Mouse (Mus musculus) forebrain, embryonic 13.5 days (tissue): ENCODE measurements around the gene March9. TPM values are rescaled to one million over a fixed set of nuclear protein-coding genes. Genes with fewer than 3 reads are reported as not detected.
"Not testable (repeated sequence)": the region's sequence is repeated elsewhere in the genome, so short reads cannot be mapped to it uniquely, and the experiment has no call there.

Experiments
- ATAC-seq: fragments of 200-750 bp; cut with Nextera tagmentation; 2 replicates; pipeline ENCODE4 v1.8.0; 2017
- H3K27ac ChIP-seq: fragments of 300-500 bp; sonication (generic); 2 replicates; pipeline ENCODE4 v1.5.1; 2015; ENCODE audit warnings: inconsistent platforms, mild to moderate bottlenecking, moderate library complexity
- H3K27me3 ChIP-seq: fragments of 300-500 bp; sonication (generic); 2 replicates; pipeline ENCODE4 v1.6.1; 2015; ENCODE audit warnings: mild to moderate bottlenecking, inconsistent platforms
- H3K36me3 ChIP-seq: fragments of 300-500 bp; sonication (generic); 2 replicates; pipeline ENCODE4 v1.6.1; 2015; ENCODE audit warnings: mild to moderate bottlenecking, inconsistent platforms; ENCODE audit not compliant: poor library complexity, severe bottlenecking
- H3K4me1 ChIP-seq: fragments of 300-500 bp; sonication (generic); 2 replicates; pipeline ENCODE4 v1.6.1; 2015; ENCODE audit warnings: inconsistent platforms
- H3K4me2 ChIP-seq: fragments of 300-500 bp; sonication (generic); 2 replicates; pipeline ENCODE4 v1.6.1; 2015; ENCODE audit warnings: inconsistent platforms, mild to moderate bottlenecking, moderate library complexity
- H3K4me3 ChIP-seq: fragments of 300-500 bp; sonication (generic); 2 replicates; pipeline ENCODE4 v1.5.1; 2015; ENCODE audit warnings: mild to moderate bottlenecking, inconsistent platforms
- H3K9ac ChIP-seq: fragments of 300-500 bp; sonication (generic); 2 replicates; pipeline ENCODE4 v1.6.1; 2015; ENCODE audit warnings: mild to moderate bottlenecking, inconsistent platforms
- H3K9me3 ChIP-seq: fragments of 300-500 bp; sonication (generic); replicated peaks from 2 replicates; pipeline ENCODE4 v1.6.1; 2016; ENCODE audit warnings: inconsistent platforms
- WGBS: fragments of 180-500 bp; shearing (Covaris S2); methylation state at CpG from one replicate; pipeline ENCODE4 v1.1.7; 2015; 5-methylcytosine and 5-hydroxymethylcytosine counted together
- polyA plus RNA-seq: library from polyadenylated mRNA; unstranded; fragments of >200 nt; fragmentation: Nextera tagmentation; extraction: Ambion mirVana; gene quantifications from 2 replicates; pipeline ENCODE4 v1.2.1, GENCODE M21; 2015

March9 gene
- polyA plus RNA-seq, 1 experiment from 2014 or later, result 4.0 TPM

- Histone ChIP-seq H3K9ac (peak overlapping the region; percentile 81), H3K36me3 (no peaks in the 10 kb centered on the region), H3K27me3 (peaks cover 54% of the 10 kb centered on the region), H3K9me3 (no peaks in the 10 kb centered on the region), H3K4me2 (peak overlapping the region; percentile 99), H3K4me1 (peaks cover 46% of the 10 kb centered on the region), H3K27ac (peak overlapping the region; percentile 78), H3K4me3 (peak overlapping the region; percentile 67)
- under 1% methylated on average over 38 of the region's 49 CpGs for WGBS
- ATAC-seq, result peak; percentile 73
These were observed 18.9 kb upstream of the March9 start for GRCm38 (mm10) chr10:127078677-127079575.

GRCm38 (mm10) chr10:127078001-127078676 lies 18.2 kb upstream of the March9 start:
- Histone ChIP-seq H3K36me3 (no peaks in the 10 kb centered on the region), H3K27ac (peak overlapping the region; percentile 78), H3K4me1 (peaks cover 46% of the 10 kb centered on the region), H3K27me3 (peaks cover 49% of the 10 kb centered on the region), H3K4me2 (peak overlapping the region; percentile 99), H3K4me3 (peak overlapping the region; percentile 67), H3K9me3 (no peaks in the 10 kb centered on the region), H3K9ac (peak overlapping the region; percentile 81)
- under 1% methylated on average over 12 of the region's 12 CpGs for WGBS
- ATAC-seq, result peak; percentile 54

GRCm38 (mm10) chr10:127077515-127077914 lies 17.5 kb upstream of the March9 start:
- peak overlapping the region; percentile 55 for H3K9ac ChIP-seq
- H3K36me3 ChIP-seq, result no peaks in the 10 kb centered on the region
- no peaks in the 10 kb centered on the region for H3K9me3 ChIP-seq
- ATAC-seq, result no peak
- H3K27me3 ChIP-seq, result peaks cover 43% of the 10 kb centered on the region
- H3K4me3 ChIP-seq, result peak overlapping the region; percentile 67
- peak overlapping the region; percentile 59 for H3K27ac ChIP-seq
- H3K4me2 ChIP-seq, result peak overlapping the region; percentile 99
- WGBS, result 2% methylated on average over 10 of the region's 10 CpGs
- peaks cover 42% of the 10 kb centered on the region for H3K4me1 ChIP-seq

- Histone ChIP-seq H3K4me1 (peaks cover 32% of the 10 kb centered on the region), H3K4me2 (no peak overlapping the region), H3K27ac (no peak overlapping the region), H3K27me3 (peaks cover 29% of the 10 kb centered on the region), H3K4me3 (no peak overlapping the region), H3K36me3 (no peaks in the 10 kb centered on the region), H3K9me3 (no peaks in the 10 kb centered on the region), H3K9ac (no peak overlapping the region)
- 55% methylated on average over 4 of the region's 4 CpGs for WGBS
- no peak for ATAC-seq
These were observed 16.1 kb upstream of the March9 start for GRCm38 (mm10) chr10:127076082-127076481.

- Histone ChIP-seq H3K4me1 (peaks cover 32% of the 10 kb centered on the region), H3K9ac (no peak overlapping the region), H3K36me3 (no peaks in the 10 kb centered on the region), H3K27ac (no peak overlapping the region), H3K9me3 (no peaks in the 10 kb centered on the region), H3K4me3 (no peak overlapping the region), H3K27me3 (peaks cover 25% of the 10 kb centered on the region), H3K4me2 (no peak overlapping the region)
- no peak for ATAC-seq
- WGBS, result 77% methylated on average over 8 of the region's 8 CpGs
These were observed 15.7 kb upstream of the March9 start for GRCm38 (mm10) chr10:127075651-127076050.

- no peak within 1 kb of the TSS for H3K4me3 ChIP-seq
- WGBS, result 70% methylated on average over 9 of the region's 9 CpGs
- H3K36me3 ChIP-seq, result no peaks in the 10 kb centered on the region
- ATAC-seq, result no peak
- peaks cover 27% of the 10 kb centered on the region for H3K4me1 ChIP-seq
- H3K4me2 ChIP-seq, result no peak within 1 kb of the TSS
- H3K27ac ChIP-seq, result no peak within 1 kb of the TSS
- peaks cover 19% of the 10 kb centered on the region for H3K27me3 ChIP-seq
- no peak within 1 kb of the TSS for H3K9ac ChIP-seq
- no peaks in the 10 kb centered on the region for H3K9me3 ChIP-seq
These were observed 15.1 kb upstream of the March9 start, which contains the start of gene Agap2 for GRCm38 (mm10) chr10:127075080-127075479. Gene Agap2, plus strand, starts transcription at chr10:127075284.

- Histone ChIP-seq H3K36me3 (no peaks in the 10 kb centered on the region), H3K9ac (no peak overlapping the region), H3K4me2 (no peak overlapping the region), H3K27me3 (0 out of 2 replicates have a peak, but pooled peaks cover 10% of the 10 kb centered on the region), H3K4me1 (peaks cover 28% of the 10 kb centered on the region), H3K4me3 (no peak overlapping the region), H3K9me3 (no peaks in the 10 kb centered on the region), H3K27ac (no peak overlapping the region)
- no peak for ATAC-seq
- WGBS, result 95% methylated on average over 1 of the region's 1 CpGs
These were observed 14.0 kb upstream of the March9 start for GRCm38 (mm10) chr10:127073981-127074380.

- Histone ChIP-seq H3K27me3 (0 out of 2 replicates have a peak, but pooled peaks cover 10% of the 10 kb centered on the region), H3K4me1 (peaks cover 31% of the 10 kb centered on the region)
- not testable (repeated sequence) for H3K4me2 ChIP-seq, H3K36me3 ChIP-seq, H3K9ac ChIP-seq, H3K4me3 ChIP-seq, H3K9me3 ChIP-seq, H3K27ac ChIP-seq, ATAC-seq
- WGBS, result 88% methylated on average over 2 of the region's 2 CpGs
These were observed 13.0 kb upstream of the March9 start for GRCm38 (mm10) chr10:127072969-127073368.

GRCm38 (mm10) chr10:127072270-127072669 lies 12.3 kb upstream of the March9 start:
- not testable (repeated sequence) for H3K9me3 ChIP-seq, H3K27me3 ChIP-seq, H3K27ac ChIP-seq, ATAC-seq, H3K4me2 ChIP-seq, H3K9ac ChIP-seq, H3K4me3 ChIP-seq
- H3K4me1 ChIP-seq, result peaks cover 25% of the 10 kb centered on the region
- H3K36me3 ChIP-seq, result peaks cover 15% of the 10 kb centered on the region
- 89% methylated on average over 4 of the region's 4 CpGs for WGBS

GRCm38 (mm10) chr10:127071203-127071602 lies 11.2 kb upstream of the March9 start:
- 75% methylated on average over 9 of the region's 9 CpGs for WGBS
- Histone ChIP-seq H3K27ac (no peak overlapping the region), H3K4me2 (peak overlapping the region; percentile 97), H3K9me3 (no peaks in the 10 kb centered on the region), H3K9ac (peak overlapping the region; percentile 74), H3K27me3 (0 out of 2 replicates have a peak, but pooled peaks cover under 1% of the 10 kb centered on the region), H3K36me3 (peaks cover 26% of the 10 kb centered on the region), H3K4me1 (peaks cover 32% of the 10 kb centered on the region), H3K4me3 (peak overlapping the region; percentile 58)
- ATAC-seq, result no peak

GRCm38 (mm10) chr10:127070190-127071121 lies 10.5 kb upstream of the March9 start, which contains the start of gene Tspan31:
Gene Tspan31, minus strand, starts transcription at chr10:127070264.
- peak within 1 kb of the TSS; percentile 97 for H3K4me2 ChIP-seq
- H3K4me3 ChIP-seq, result peak within 1 kb of the TSS; percentile 58
- H3K36me3 ChIP-seq, result peaks cover 33% of the 10 kb centered on the region
- H3K9me3 ChIP-seq, result no peaks in the 10 kb centered on the region
- H3K27ac ChIP-seq, result peak within 1 kb of the TSS; percentile 95
- H3K27me3 ChIP-seq, result no peaks in the 10 kb centered on the region
- WGBS, result 2% methylated on average over 36 of the region's 36 CpGs
- peak within 1 kb of the TSS; percentile 78 for H3K9ac ChIP-seq
- H3K4me1 ChIP-seq, result peaks cover 39% of the 10 kb centered on the region
- ATAC-seq, result peak; percentile 94
